Mouse (Mus musculus) forelimb bud, embryonic 11.5 days (tissue): ENCODE results near the gene Gm7356.
"Not testable (repeated sequence)": the region's sequence is repeated elsewhere in the genome, so short reads cannot be mapped to it uniquely, and the experiment has no call there.

Experiments used
- DNase-seq: peaks from one replicate; pipeline ENCODE4 v3.0.0-alpha.2; 2012; ENCODE audit warnings: low read depth, low spot score

Gm7356 gene

DNA sequence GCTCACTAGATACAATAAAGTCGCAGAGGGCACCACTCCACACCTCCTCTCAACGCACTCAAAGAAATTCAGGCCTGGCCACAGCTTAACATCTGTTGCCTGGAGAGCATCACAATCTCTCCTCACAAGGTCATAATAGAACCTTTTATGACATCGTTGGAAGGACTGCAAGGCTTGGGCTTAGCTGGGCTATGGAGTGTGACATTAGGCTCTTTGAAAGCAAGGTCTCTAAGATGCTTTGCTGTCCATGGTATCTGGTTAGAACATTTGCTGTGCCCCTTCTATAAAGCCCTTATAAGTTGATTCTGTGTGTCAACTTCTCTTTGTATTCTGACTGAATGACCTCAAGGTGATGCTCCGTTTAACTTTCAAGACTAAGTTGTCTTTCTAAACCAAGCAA lies at the start of gene Gm7356:
TSS of gene Gm7356 (minus strand) at position 101 of the 400 bp plus-strand sequence.
- DNase-seq, result not testable (repeated sequence)

DNA sequence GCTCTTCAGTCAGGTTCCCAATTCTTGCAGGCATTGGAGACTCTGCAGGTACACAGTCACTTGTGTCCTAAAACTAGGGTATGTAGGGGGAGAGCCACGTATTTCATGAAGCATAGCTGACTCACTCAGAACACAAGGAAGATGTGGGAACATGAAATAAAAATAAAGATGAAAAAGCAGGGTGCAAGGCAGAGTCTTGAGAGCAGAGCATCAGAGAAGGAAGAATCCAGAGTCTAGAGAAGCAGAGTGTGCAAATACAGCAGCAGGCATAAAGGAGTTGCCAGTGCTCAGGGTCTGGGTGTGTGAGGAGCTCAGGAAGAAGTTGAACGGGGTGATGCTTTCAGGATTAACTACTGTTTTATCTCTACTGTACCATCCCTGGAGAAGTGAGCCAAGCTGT lies 38.4 kb upstream of the Gm7356 start:
- DNase-seq, result not testable (repeated sequence)

DNA sequence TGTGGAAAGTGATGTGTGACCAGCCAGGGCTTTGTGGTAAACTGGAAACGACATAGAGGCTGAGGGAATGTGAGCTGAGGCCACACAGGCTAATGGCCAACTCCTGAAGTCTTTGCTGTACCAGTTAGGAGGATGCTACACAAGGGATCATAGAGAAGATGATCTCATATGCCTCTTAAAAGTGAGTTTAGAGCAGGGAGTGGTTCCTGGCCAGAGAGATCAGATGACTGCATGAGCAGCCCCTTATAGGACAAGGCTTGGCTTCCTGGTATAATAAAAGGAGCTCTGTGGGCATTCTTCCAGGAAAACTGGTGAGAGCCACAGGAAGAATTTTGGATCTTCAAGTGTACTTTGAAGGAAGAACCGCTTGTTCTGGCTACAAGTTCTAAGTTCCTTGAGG lies 33.5 kb upstream of the Gm7356 start:
- not testable (repeated sequence) for DNase-seq

DNA sequence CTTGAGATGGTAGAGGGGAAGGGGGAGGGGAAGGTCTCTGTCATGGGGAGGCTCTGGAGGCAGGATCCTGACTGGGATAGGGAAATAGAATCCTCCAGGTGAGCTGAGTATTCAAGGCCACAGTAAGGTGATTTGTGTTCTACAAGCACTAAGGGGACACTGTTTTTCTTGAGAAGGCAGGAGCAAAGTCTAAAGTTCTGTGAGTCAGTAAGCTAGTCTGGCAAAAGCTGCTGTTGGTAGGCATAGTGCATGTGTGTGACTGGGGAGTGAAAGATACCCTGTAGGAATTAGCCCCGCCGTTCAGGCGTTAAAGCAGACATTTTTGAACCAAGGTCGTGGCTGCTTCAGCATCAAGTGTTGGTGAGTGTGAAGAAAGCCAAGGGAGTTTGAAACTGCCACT lies 32.6 kb upstream of the Gm7356 start:
- not testable (repeated sequence) for DNase-seq

DNA sequence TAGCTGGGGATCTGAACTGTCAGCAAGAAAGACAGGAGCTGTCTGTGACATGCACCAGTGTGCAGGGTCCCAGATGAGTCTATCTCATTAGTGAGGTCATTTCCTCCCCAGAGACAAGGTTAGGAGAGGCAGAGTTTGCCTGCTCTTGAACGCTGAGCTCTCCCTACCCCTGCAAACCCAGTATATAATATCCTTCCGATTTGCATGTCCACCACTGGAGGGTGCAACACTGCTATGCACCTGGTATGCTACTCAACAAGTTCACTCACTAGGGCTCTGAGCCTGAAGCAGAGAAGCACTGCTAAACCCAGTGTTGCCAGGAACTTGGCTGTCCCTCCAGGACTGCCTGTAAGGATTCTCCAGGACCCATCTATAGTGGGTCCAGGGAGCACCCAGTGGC lies 10.1 kb downstream of the Gm7356 start:
- not testable (repeated sequence) for DNase-seq

DNA sequence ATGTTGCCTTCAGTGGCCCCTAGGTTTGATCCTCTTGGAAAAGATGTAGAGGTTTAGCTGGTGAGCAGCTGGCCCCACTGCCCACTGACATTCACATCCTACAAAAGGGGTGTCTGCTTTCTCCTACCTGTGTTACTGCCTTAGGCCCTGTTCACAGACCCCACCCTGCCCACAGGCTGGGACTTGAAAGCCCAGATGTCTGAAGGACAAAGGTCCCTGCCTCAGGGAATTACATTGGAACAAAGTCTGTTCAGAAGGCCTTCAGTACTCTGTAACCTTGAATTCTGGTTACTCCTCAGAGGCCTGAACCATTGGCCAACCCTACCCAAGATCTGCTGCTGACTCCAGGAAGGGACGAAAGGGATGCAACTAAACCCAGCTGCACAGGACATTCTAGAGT lies 15.8 kb downstream of the Gm7356 start:
- no peak for DNase-seq

DNA sequence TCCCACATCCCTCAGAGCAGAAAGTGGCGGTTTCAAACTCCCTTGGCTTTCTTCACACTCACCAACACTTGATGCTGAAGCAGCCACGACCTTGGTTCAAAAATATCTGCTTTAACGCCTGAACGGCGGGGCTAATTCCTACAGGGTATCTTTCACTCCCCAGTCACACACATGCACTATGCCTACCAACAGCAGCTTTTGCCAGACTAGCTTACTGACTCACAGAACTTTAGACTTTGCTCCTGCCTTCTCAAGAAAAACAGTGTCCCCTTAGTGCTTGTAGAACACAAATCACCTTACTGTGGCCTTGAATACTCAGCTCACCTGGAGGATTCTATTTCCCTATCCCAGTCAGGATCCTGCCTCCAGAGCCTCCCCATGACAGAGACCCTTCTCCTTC lies 32.7 kb downstream of the Gm7356 start:
- not testable (repeated sequence) for DNase-seq

- DNase-seq, result not testable (repeated sequence)
These were observed 33.6 kb downstream of the Gm7356 start for GRCm38 (mm10) chr17:13969917-13970316.

DNA sequence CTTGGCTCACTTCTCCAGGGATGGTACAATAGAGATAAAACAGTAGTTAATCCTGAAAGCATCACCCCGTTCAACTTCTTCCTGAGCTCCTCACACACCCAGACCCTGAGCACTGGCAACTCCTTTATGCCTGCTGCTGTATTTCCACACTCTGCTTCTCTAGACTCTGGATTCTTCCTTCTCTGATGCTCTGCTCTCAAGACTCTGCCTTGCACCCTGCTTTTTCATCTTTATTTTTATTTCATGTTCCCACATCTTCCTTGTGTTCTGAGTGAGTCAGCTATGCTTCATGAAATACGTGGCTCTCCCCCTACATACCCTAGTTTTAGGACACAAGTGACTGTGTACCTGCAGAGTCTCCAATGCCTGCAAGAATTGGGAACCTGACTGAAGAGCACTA lies 38.5 kb downstream of the Gm7356 start:
- not testable (repeated sequence) for DNase-seq

GRCm38 (mm10) chr17:13962245-13962644 lies 41.3 kb downstream of the Gm7356 start:
- DNase-seq, result not testable (repeated sequence)

DNA sequence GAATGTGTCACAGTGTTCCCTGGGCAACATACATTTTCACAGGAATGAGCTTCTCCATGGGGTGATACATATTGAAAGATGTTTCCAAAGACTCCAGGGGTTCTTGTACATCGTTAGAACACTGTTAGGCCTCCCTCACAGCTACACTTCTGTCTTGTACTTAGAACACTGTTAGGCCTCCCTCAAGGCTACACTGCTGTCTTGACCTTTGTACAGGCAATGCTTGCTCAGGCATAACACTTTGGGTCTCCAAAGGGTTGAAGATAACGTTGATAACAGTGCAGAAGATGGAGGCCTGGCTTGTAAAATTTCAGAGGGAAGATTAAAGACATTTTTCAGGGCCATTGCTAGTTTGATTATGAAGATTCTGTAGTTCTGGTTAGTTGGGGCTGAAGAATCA lies 45.4 kb downstream of the Gm7356 start:
- not testable (repeated sequence) for DNase-seq

DNA sequence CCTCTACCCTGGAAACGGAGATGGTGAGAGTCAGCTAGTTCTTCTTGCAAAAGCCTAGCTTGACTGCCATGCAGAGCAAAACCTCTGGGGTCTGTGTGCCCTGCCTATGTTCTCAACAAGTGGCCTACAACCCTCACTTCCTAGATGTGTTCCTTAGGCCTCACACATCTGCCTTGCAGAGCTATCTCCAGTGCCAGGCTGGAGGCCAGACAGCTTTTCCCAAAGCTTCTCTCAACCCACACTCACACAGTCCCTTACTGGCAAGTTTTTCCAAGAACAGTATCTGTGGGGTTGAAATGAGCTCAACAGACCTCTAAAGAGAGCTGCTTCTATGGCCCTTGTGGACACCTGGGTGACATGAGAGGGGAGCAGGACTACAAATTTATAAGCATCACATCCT lies 51.9 kb downstream of the Gm7356 start:
- not testable (repeated sequence) for DNase-seq
